Mouse (Mus musculus): ENCODE measurements at regions not wholly inside any gene's neighbourhood (a gene's known extent, or its start where the extent isn't known, plus 50 kb on each side); places are given as distances from the start of the nearest gene placed in this dataset.

DNA sequence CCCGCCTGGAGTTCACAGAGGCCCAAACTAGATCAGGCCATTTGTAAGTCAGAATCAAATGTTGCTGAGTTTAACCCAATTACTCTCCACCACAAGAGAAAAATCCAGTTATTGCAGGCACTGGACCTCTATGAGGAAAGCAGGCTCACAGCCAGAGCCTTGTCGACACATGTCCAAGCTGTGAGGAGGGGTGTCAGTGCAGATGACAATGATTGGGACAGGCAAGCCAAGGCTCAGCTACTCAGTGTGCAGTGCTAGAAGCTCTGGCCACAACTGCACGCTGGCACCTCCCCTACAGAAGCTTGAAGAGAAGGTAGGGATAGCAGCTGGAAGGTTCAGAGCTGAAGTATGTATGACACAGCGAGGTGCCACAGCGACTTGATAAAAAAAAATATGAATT is 253.4 kb downstream of the Cog6 start:
- Histone ChIP-seq H3K4me3 (ENCODE audit: insufficient read depth, low read depth, low read length) (no peak overlapping the region), H3K27ac (ENCODE audit: insufficient read depth, low read depth, low read length) (no peak overlapping the region), H3K4me1 (ENCODE audit: control insufficient read depth, insufficient read depth, low read length) (peaks cover 9% of the 10 kb centered on the region)
- WGBS: 92% methylated on average over 5 of the region's 5 CpGs
- TF ChIP-seq CTCF (IDR thresholded peaks at IDR 0.05; ENCODE audit: insufficient read depth, low read depth, low read length) (no peak), POLR2A (IDR thresholded peaks at IDR 0.05; ENCODE audit: insufficient read depth, low read depth, low read length) (no peak)

DNA sequence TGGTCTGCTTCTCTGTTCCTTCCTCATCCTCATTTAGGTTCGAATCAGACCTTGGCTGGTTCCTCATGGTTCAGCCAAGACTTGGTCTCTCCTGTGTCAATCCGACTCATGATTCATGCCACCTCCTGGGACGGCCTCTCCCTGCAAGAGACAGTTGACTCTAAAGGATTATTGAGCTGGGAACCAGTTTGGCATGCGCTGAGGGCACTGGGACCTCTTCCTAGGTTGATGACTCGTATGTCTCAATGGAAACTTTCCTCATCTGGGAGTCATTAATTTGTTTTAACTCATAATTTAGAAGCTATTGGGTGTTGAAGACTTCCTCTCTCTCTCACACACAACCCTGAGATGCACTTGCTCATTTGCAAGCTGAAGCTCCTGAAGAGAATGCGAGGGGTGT is 254.5 kb downstream of the Cog6 start:
- TF ChIP-seq CTCF (IDR thresholded peaks at IDR 0.05; ENCODE audit: insufficient read depth, low read depth, low read length) (no peak), POLR2A (IDR thresholded peaks at IDR 0.05; ENCODE audit: insufficient read depth, low read depth, low read length) (no peak)
- Histone ChIP-seq H3K4me1 (ENCODE audit: control insufficient read depth, insufficient read depth, low read length) (peaks cover 9% of the 10 kb centered on the region), H3K27ac (ENCODE audit: insufficient read depth, low read depth, low read length) (no peak overlapping the region), H3K4me3 (ENCODE audit: insufficient read depth, low read depth, low read length) (no peak overlapping the region)
- 95% methylated on average over 6 of the region's 6 CpGs for WGBS

DNA sequence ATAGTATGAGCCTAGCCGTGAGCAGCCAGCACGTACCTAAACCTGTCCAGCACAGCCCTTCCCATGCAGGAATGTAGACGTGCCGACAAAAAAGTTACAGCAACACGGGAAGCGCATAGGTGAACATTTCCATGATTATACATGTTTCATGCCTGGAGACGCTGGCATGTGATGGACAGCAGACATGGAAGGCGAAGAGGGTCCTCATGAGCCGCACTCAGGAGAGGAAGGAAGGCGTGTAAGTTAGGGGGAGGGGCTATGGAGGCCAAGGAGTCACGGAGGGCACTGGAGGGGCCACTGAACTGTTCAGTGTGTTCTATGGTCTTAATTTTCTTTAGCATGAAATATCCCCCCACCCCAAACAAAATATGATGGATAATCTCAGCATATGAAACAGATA is 257.2 kb downstream of the Cog6 start:
- H3K27ac ChIP-seq (ENCODE audit: insufficient read depth, low read depth, low read length): no peak overlapping the region
- TF ChIP-seq POLR2A (IDR thresholded peaks at IDR 0.05; ENCODE audit: insufficient read depth, low read depth, low read length): no peak
- no peak for TF ChIP-seq CTCF (IDR thresholded peaks at IDR 0.05; ENCODE audit: insufficient read depth, low read depth, low read length)
- no peak overlapping the region for H3K4me3 ChIP-seq (ENCODE audit: insufficient read depth, low read depth, low read length)
- 95% methylated on average over 11 of the region's 11 CpGs for WGBS
- H3K4me1 ChIP-seq (ENCODE audit: control insufficient read depth, insufficient read depth, low read length): no peaks in the 10 kb centered on the region

DNA sequence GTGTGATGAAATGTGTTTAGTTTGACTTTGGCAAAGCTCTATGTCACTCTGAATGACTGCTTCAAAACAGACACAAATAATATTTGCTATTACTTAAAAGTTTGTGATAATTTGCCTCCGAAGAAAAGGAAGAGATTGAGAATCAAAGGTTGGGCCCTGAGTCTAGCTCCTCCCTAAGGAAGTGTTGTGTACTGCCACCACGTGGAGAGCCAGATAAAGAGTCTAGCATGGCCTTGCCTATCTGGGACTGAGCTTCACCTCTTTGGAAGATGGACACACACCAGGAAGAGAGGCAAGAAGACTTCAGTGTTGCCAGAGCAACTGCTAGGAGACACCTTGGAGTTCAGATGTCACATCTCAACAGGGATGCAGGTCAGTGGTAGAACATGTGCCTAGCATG is 258.5 kb downstream of the Cog6 start:
- Histone ChIP-seq H3K27ac (ENCODE audit: insufficient read depth, low read depth, low read length) (no peak overlapping the region), H3K4me1 (ENCODE audit: control insufficient read depth, insufficient read depth, low read length) (no peaks in the 10 kb centered on the region), H3K4me3 (ENCODE audit: insufficient read depth, low read depth, low read length) (no peak overlapping the region)
- TF ChIP-seq CTCF (IDR thresholded peaks at IDR 0.05; ENCODE audit: insufficient read depth, low read depth, low read length) (no peak), POLR2A (IDR thresholded peaks at IDR 0.05; ENCODE audit: insufficient read depth, low read depth, low read length) (no peak)
- 33% methylated on average over 2 of the region's 2 CpGs for WGBS

DNA sequence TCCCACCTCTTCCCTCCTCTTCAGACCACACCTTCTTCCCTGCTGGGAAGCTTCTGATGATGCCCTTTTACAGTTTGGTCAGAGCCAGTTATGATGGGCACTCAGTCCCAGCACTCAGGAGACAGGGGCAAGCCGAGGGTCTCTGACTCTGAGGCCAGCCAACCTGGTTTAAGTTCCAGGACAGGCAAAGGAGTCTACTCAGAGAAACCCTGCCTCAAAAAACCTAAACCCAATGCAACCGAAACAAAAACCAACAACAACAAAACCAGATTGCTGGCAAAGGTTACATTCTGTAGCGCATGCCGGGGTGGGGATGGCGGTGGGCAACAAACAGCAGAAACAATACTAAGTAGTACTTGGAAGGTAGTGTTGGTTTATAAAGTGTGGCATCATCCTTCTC is 260.2 kb downstream of the Cog6 start:
- H3K4me3 ChIP-seq (ENCODE audit: insufficient read depth, low read depth, low read length): no peak overlapping the region
- no peak overlapping the region for H3K27ac ChIP-seq (ENCODE audit: insufficient read depth, low read depth, low read length)
- 99% methylated on average over 5 of the region's 5 CpGs for WGBS
- no peaks in the 10 kb centered on the region for H3K4me1 ChIP-seq (ENCODE audit: control insufficient read depth, insufficient read depth, low read length)
- TF ChIP-seq CTCF (IDR thresholded peaks at IDR 0.05; ENCODE audit: insufficient read depth, low read depth, low read length) (no peak), POLR2A (IDR thresholded peaks at IDR 0.05; ENCODE audit: insufficient read depth, low read depth, low read length) (no peak)

DNA sequence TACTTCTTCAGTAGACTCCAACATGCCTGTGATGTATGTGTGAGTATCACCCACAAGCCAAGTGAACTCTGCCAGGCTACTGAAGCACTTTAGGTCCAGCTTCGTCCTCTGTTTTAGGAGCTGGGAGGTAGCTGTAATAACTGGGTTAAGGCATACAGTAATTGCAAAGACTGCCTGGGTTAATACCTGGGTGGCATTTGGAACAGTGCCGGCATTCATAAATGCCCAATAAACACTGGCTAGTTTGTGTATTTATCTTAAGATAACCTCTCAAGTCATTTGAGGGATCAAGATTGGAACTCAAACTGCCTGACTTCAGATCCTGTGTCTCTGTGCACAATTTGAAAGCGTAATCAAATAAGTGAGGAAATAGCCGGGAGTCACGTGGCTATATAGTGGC is 261.0 kb downstream of the Cog6 start:
- Histone ChIP-seq H3K27ac (ENCODE audit: insufficient read depth, low read depth, low read length) (no peak overlapping the region), H3K4me1 (ENCODE audit: control insufficient read depth, insufficient read depth, low read length) (no peaks in the 10 kb centered on the region), H3K4me3 (ENCODE audit: insufficient read depth, low read depth, low read length) (no peak overlapping the region)
- no peak for TF ChIP-seq CTCF (IDR thresholded peaks at IDR 0.05; ENCODE audit: insufficient read depth, low read depth, low read length)
- no peak for TF ChIP-seq POLR2A (IDR thresholded peaks at IDR 0.05; ENCODE audit: insufficient read depth, low read depth, low read length)
- WGBS: 92% methylated on average over 5 of the region's 5 CpGs

DNA sequence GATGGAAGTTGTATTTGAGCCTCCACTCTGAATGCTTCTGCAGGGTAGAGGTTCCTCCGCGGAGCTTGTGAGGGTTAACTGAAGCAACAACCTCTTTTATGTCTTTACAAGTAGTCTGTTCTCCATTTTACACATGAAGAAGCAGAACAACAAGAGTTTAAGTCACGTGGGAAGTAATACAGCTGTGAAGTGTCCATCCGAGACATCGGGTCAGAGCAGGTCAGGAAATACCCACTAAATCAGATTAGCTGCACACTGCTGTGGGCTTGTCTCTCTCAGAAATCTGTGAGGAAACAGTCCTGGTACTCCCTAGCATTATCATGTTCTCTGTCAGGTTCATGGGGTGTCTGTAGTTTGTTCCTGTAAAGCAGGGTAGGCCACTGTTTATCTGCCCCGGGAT is 262.1 kb downstream of the Cog6 start:
- H3K4me1 ChIP-seq (ENCODE audit: control insufficient read depth, insufficient read depth, low read length): no peaks in the 10 kb centered on the region
- 74% methylated on average over 6 of the region's 6 CpGs for WGBS
- no peak overlapping the region for H3K4me3 ChIP-seq (ENCODE audit: insufficient read depth, low read depth, low read length)
- no peak overlapping the region for H3K27ac ChIP-seq (ENCODE audit: insufficient read depth, low read depth, low read length)
- TF ChIP-seq CTCF (IDR thresholded peaks at IDR 0.05; ENCODE audit: insufficient read depth, low read depth, low read length): no peak
- no peak for TF ChIP-seq POLR2A (IDR thresholded peaks at IDR 0.05; ENCODE audit: insufficient read depth, low read depth, low read length)

DNA sequence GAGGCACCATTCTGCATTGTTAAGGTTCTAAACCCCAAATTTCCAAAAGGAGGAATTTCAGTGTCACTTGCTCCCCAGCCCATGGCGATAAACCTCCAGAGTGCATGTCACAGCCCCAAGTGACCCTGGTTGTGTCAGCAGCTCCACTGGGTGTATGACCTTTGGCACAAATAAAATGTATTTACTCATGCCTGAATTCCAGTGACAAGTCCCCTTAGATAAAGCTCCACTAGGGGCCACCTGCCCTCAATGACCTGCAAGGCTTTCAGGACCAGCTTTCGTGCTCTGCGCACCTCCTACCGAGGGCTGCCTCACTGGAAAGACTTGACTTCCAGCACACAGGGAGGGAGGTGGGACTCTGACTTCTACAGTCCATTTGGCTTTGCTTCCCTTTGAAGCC is 262.6 kb downstream of the Cog6 start:
- Histone ChIP-seq H3K4me3 (ENCODE audit: insufficient read depth, low read depth, low read length) (no peak overlapping the region), H3K27ac (ENCODE audit: insufficient read depth, low read depth, low read length) (no peak overlapping the region), H3K4me1 (ENCODE audit: control insufficient read depth, insufficient read depth, low read length) (no peaks in the 10 kb centered on the region)
- no peak for TF ChIP-seq POLR2A (IDR thresholded peaks at IDR 0.05; ENCODE audit: insufficient read depth, low read depth, low read length)
- no peak for TF ChIP-seq CTCF (IDR thresholded peaks at IDR 0.05; ENCODE audit: insufficient read depth, low read depth, low read length)
- WGBS: 93% methylated on average over 4 of the region's 4 CpGs

DNA sequence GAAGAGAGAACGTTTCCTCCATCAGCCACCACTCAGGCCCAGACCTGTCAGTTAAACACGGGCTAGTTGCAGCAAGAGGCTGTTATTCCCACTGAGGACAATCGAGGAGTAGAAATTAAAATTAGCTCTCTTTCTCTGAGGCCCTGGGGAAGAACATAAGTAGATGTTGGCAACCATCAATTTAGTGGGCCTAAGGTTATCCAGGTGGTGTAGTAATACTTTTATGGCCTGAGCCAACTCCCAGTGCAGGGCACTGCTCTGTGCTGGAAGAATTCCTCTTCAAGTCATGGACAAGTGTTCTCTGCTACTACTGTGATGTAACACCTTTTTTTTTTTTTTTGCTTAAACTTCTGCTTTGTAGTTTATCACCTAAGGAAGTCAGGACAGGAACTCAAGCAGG is 270.1 kb downstream of the Cog6 start:
- TF ChIP-seq POLR2A (IDR thresholded peaks at IDR 0.05; ENCODE audit: insufficient read depth, low read depth, low read length) (no peak), CTCF (IDR thresholded peaks at IDR 0.05; ENCODE audit: insufficient read depth, low read depth, low read length) (no peak)
- Histone ChIP-seq H3K4me3 (ENCODE audit: insufficient read depth, low read depth, low read length) (no peak overlapping the region), H3K27ac (ENCODE audit: insufficient read depth, low read depth, low read length) (no peak overlapping the region), H3K4me1 (ENCODE audit: control insufficient read depth, insufficient read depth, low read length) (no peaks in the 10 kb centered on the region; the same call in 1 of the 2 replicates)
- WGBS: 70% methylated on average over 3 of the region's 3 CpGs

DNA sequence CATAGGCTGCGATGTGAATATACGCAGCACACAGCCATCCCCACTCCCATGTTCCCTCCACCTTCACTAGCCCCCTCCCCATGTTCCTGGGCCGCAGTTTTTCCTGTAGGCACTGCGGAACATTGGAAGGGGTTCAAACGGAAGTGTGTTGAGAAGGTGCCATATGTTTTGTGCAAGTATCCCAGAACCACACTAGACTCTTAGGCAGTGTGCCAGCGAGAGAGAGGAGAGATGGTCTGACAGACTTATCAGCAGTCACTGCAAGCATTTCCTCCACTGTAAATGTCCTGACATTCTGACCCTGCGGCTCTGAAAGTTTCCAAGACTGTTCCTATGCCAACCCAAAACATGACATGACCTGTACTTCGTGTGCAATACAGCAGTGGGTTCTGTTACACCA is 272.7 kb downstream of the Cog6 start:
- H3K4me1 ChIP-seq (ENCODE audit: control insufficient read depth, insufficient read depth, low read length): no peaks in the 10 kb centered on the region; the same call in 1 of the 2 replicates
- TF ChIP-seq CTCF (IDR thresholded peaks at IDR 0.05; ENCODE audit: insufficient read depth, low read depth, low read length): no peak
- no peak overlapping the region for H3K27ac ChIP-seq (ENCODE audit: insufficient read depth, low read depth, low read length)
- 88% methylated on average over 8 of the region's 8 CpGs for WGBS
- no peak overlapping the region for H3K4me3 ChIP-seq (ENCODE audit: insufficient read depth, low read depth, low read length)

Measured in olfactory bulb, adult 2 months (tissue).